Mouse (Mus musculus): Measurements from ENCODE around the gene Gm1123. TPM values are rescaled to one million over a fixed set of nuclear protein-coding genes. Genes with fewer than 3 reads are reported as not detected.

Gene Gm1123
- not detected in 2 replicates for polyA plus RNA-seq (2015; fragmentation: Nextera tagmentation; extraction: Ambion mirVana)

GRCm38 (mm10) chr9:99035575-99035974 is at the start of gene Gm1123:
Gene Gm1123 (minus strand): TSS chr9:99035715.

GRCm38 (mm10) chr9:98985800-98986475 is 49.6 kb downstream of the Gm1123 start, which contains the start of gene Faim:
Gene Faim (plus strand): TSS chr9:98986373.

Other genes starting within 250 kb of the Gm1123 start
- not detected in 2 replicates for gene Prr23a1, start 193.2 kb downstream of the Gm1123 start, polyA plus RNA-seq (2015; fragmentation: Nextera tagmentation; extraction: Ambion mirVana)
- gene Prr23a2, start 179.2 kb downstream of the Gm1123 start, polyA plus RNA-seq (2015; fragmentation: Nextera tagmentation; extraction: Ambion mirVana) = not detected in 2 replicates
- not detected in 2 replicates for gene Prr23a3, start 170.9 kb downstream of the Gm1123 start, polyA plus RNA-seq (2015; fragmentation: Nextera tagmentation; extraction: Ambion mirVana)
- not detected in 2 replicates for gene 7420426K07Rik, start 132.6 kb downstream of the Gm1123 start, polyA plus RNA-seq (2015; fragmentation: Nextera tagmentation; extraction: Ambion mirVana)
- not detected in 2 replicates for gene Foxl2, start 80.4 kb downstream of the Gm1123 start, polyA plus RNA-seq (2015; fragmentation: Nextera tagmentation; extraction: Ambion mirVana)
- 30.0 and 33.0 TPM in 2 replicates for gene Faim, start 49.3 kb downstream of the Gm1123 start, polyA plus RNA-seq (2015; fragmentation: Nextera tagmentation; extraction: Ambion mirVana)
- gene Pik3cb, start 104.9 kb upstream of the Gm1123 start, polyA plus RNA-seq (2015; fragmentation: Nextera tagmentation; extraction: Ambion mirVana) = 0.89 and 1.0 TPM in 2 replicates
- not detected in 2 replicates for gene Faiml, start 201.5 kb upstream of the Gm1123 start, polyA plus RNA-seq (2015; fragmentation: Nextera tagmentation; extraction: Ambion mirVana)
- 9.3 and 11.4 TPM in 2 replicates for gene Cep70, start 207.7 kb upstream of the Gm1123 start, polyA plus RNA-seq (2015; fragmentation: Nextera tagmentation; extraction: Ambion mirVana)

Data from urinary bladder, postnatal 0 days (tissue).